Mouse (Mus musculus) heart, embryonic 14.5 days (tissue): ENCODE data around the gene Scube3. TPM values are rescaled to one million over a fixed set of nuclear protein-coding genes. Genes with fewer than 3 reads are reported as not detected.

Experiments
- ATAC-seq: fragments of 200-750 bp; cut with Nextera tagmentation; 2 replicates; pipeline ENCODE4 v1.8.0; 2017; ENCODE audit warnings: low read depth, moderate TSS enrichment; ENCODE audit not compliant: insufficient number of reproducible peaks, insufficient read depth, low FRiP score
- H3K27ac ChIP-seq, 2 experiments: fragments of 200-500 bp in 1 of 2; fragments of 300-500 bp in 1 of 2; sonication (generic) in 1 of 2; replicated peaks in 1 of 2; 2 replicates each; pipeline ENCODE4 v1.5.1; 2012 to 2014; ENCODE audit warnings: low read depth in 2 of 2, low read length in 2 of 2, control low read depth in 1 of 2, mild to moderate bottlenecking in 1 of 2, mixed read lengths in 1 of 2; ENCODE audit not compliant: control insufficient read depth in 1 of 2, insufficient read depth in 1 of 2
- H3K27me3 ChIP-seq: fragments of 300-500 bp; sonication (generic); 2 replicates; pipeline ENCODE4 v1.6.1; 2014; ENCODE audit warnings: mild to moderate bottlenecking, low read length, control low read depth; ENCODE audit not compliant: control insufficient read depth, insufficient read depth
- H3K36me3 ChIP-seq: fragments of 300-500 bp; sonication (generic); 2 replicates; pipeline ENCODE4 v1.6.1; 2014; ENCODE audit warnings: mild to moderate bottlenecking, control low read depth, low read length, mixed read lengths; ENCODE audit not compliant: control insufficient read depth, insufficient read depth
- H3K4me1 ChIP-seq, 2 experiments: fragments of 200-500 bp in 1 of 2; fragments of 300-500 bp in 1 of 2; sonication (generic) in 1 of 2; 2 replicates each; pipeline ENCODE4 v1.6.1; 2012 to 2014; ENCODE audit warnings: low read length in 2 of 2, control low read depth in 1 of 2, mixed read lengths in 1 of 2; ENCODE audit not compliant: control insufficient read depth in 2 of 2, insufficient read depth in 2 of 2
- H3K4me2 ChIP-seq: fragments of 300-500 bp; sonication (generic); 2 replicates; pipeline ENCODE4 v1.6.1; 2014; ENCODE audit warnings: mild to moderate bottlenecking, low read length
- H3K4me3 ChIP-seq, 2 experiments: fragments of 200-500 bp in 1 of 2; fragments of 300-500 bp in 1 of 2; sonication (generic) in 1 of 2; 2 replicates each; pipeline ENCODE4 v1.5.1; 2012 to 2014; ENCODE audit warnings: low read length in 2 of 2, mild to moderate bottlenecking in 2 of 2, control low read depth in 1 of 2, low read depth in 1 of 2, moderate library complexity in 1 of 2; ENCODE audit not compliant: control insufficient read depth in 1 of 2, insufficient read depth in 1 of 2
- H3K9ac ChIP-seq: fragments of 300-500 bp; sonication (generic); 2 replicates; pipeline ENCODE4 v1.6.1; 2014; ENCODE audit warnings: mild to moderate bottlenecking, low read length
- H3K9me3 ChIP-seq: fragments of 300-500 bp; sonication (generic); 2 replicates; pipeline ENCODE4 v1.6.1; 2016; ENCODE audit warnings: low read length, control low read depth; ENCODE audit not compliant: control insufficient read depth
- WGBS: fragments of 180-500 bp; shearing (Covaris S2); extraction: QIAGEN DNeasy Blood & Tissue Kit; methylation state at CpG from one replicate; pipeline ENCODE4 v1.1.7; 2014; 5-methylcytosine and 5-hydroxymethylcytosine counted together
- polyA plus RNA-seq: library from polyadenylated mRNA; unstranded; fragments of >200 nt; fragmentation: Nextera tagmentation; extraction: Ambion mirVana; gene quantifications from 2 replicates; pipeline ENCODE4 v1.2.1, GENCODE M21; 2014

Gene Scube3
- 0.53 and 1.4 TPM in 2 replicates for polyA plus RNA-seq

GRCm38 (mm10) chr17:28141771-28142699, at the start of gene Scube3:
Scube3 (plus strand) TSS chr17:28142141.
- peak within 1 kb of the TSS; percentile 70 for H3K9ac ChIP-seq
- H3K36me3 ChIP-seq = no peaks in the 10 kb centered on the region
- H3K27ac ChIP-seq = no peak within 1 kb of the TSS
- H3K4me1 ChIP-seq = peaks cover 8 to 21% of the 10 kb centered on the region in 2 experiments; a peak in 3 of 4 replicates
- no peaks in the 10 kb centered on the region for H3K9me3 ChIP-seq
- H3K4me3 ChIP-seq = peak within 1 kb of the TSS; percentile 44 to 58
- H3K4me2 ChIP-seq = peak within 1 kb of the TSS; percentile 97
- ATAC-seq = 0 out of 2 replicates have a peak, but pooled peaks have one; percentile 12
- H3K27me3 ChIP-seq = peaks cover 71% of the 10 kb centered on the region
- WGBS = under 1% methylated on average over 73 of the region's 97 CpGs

DNA sequence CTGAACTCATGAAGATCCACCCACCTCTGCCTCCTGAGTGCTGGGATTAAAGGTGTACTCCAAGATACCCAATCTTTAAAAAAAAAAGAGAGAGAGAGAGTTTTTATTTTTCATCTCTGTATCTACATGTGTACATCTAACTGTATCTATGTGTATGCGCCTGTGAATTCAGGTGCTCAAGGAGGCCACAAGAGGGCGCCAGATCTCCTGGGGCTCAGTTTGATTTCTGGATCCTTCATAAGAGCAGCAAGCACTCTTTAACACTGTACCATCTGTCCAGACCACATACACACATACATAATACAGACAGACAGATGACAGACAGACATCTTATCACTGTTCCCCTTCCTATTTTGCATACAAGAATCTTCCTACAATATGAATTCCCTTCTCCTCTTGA, 49.6 kb upstream of the Scube3 start:
- Histone ChIP-seq H3K4me3 (no peak overlapping the region), H3K27ac (no peak overlapping the region), H3K4me1 (peaks cover 7 to 8% of the 10 kb centered on the region in 2 experiments), H3K36me3 (no peaks in the 10 kb centered on the region), H3K9me3 (peaks cover 7% of the 10 kb centered on the region), H3K4me2 (no peak overlapping the region), H3K27me3 (no peaks in the 10 kb centered on the region), H3K9ac (no peak overlapping the region)
- no peak for ATAC-seq
- WGBS = 74% methylated on average over 2 of the region's 2 CpGs

GRCm38 (mm10) chr17:28093837-28094236, 48.1 kb upstream of the Scube3 start:
- ATAC-seq = no peak
- H3K9ac ChIP-seq = no peak overlapping the region
- H3K9me3 ChIP-seq = peaks cover 7% of the 10 kb centered on the region
- no peaks in the 10 kb centered on the region for H3K27me3 ChIP-seq
- H3K4me3 ChIP-seq = no peak overlapping the region
- 71% methylated on average over 3 of the region's 3 CpGs for WGBS
- no peaks in the 10 kb centered on the region for H3K36me3 ChIP-seq
- H3K27ac ChIP-seq = no peak overlapping the region
- no peak overlapping the region for H3K4me2 ChIP-seq
- H3K4me1 ChIP-seq = no peaks in the 10 kb centered on the region

GRCm38 (mm10) chr17:28096418-28096817, 45.5 kb upstream of the Scube3 start:
- Histone ChIP-seq H3K9me3 (peaks cover 12% of the 10 kb centered on the region), H3K27me3 (no peaks in the 10 kb centered on the region), H3K9ac (no peak overlapping the region), H3K4me3 (no peak overlapping the region), H3K4me2 (no peak overlapping the region), H3K36me3 (no peaks in the 10 kb centered on the region), H3K4me1 (no peaks in the 10 kb centered on the region), H3K27ac (no peak overlapping the region)
- WGBS = 70% methylated on average over 10 of the region's 10 CpGs
- ATAC-seq = no peak

GRCm38 (mm10) chr17:28097308-28097707, 44.6 kb upstream of the Scube3 start:
- H3K4me1 ChIP-seq = no peaks in the 10 kb centered on the region
- WGBS = 86% methylated on average over 13 of the region's 13 CpGs
- no peak overlapping the region for H3K4me2 ChIP-seq
- no peak for ATAC-seq
- H3K27me3 ChIP-seq = no peaks in the 10 kb centered on the region
- peaks cover 9% of the 10 kb centered on the region for H3K9me3 ChIP-seq
- H3K27ac ChIP-seq = no peak overlapping the region
- H3K4me3 ChIP-seq = no peak overlapping the region
- no peaks in the 10 kb centered on the region for H3K36me3 ChIP-seq
- no peak overlapping the region for H3K9ac ChIP-seq

DNA sequence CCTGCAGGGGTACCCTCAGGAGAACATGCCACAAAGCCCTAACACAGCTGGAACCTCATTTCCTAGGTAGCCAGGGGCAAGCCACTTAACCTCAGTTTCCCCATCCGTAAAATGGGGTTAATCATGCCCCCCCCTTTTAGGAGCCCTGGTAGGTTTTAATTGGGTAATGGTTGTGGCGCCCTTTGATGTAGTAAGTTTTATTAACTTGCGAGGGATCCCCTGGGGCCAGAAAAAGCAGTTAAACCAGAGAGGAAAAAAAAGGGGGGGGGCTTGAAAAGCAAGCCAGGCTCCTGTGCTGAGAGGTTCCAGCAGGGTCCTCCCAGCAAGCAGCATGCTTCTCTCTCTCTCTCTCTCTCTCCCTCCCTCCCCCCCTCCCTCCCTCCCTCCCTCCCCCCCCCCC, 42.9 kb upstream of the Scube3 start:
- WGBS = 65% methylated on average over 3 of the region's 3 CpGs
- no peak overlapping the region for H3K27ac ChIP-seq

GRCm38 (mm10) chr17:28100669-28101068, 41.3 kb upstream of the Scube3 start:
- WGBS = 82% methylated on average over 1 of the region's 1 CpGs
- Histone ChIP-seq H3K27ac (no peak overlapping the region), H3K27me3 (no peaks in the 10 kb centered on the region)

More for the DNA sequence above, 42.9 kb upstream of the Scube3 start:
- Histone ChIP-seq H3K4me1 (no peaks in the 10 kb centered on the region), H3K36me3 (no peaks in the 10 kb centered on the region), H3K9ac (no peak overlapping the region), H3K9me3 (0 out of 2 replicates have a peak, but pooled peaks cover 5% of the 10 kb centered on the region), H3K4me3 (no peak overlapping the region), H3K27me3 (no peaks in the 10 kb centered on the region), H3K4me2 (no peak overlapping the region)
- ATAC-seq = no peak

More at GRCm38 (mm10) chr17:28100669-28101068, 41.3 kb upstream of the Scube3 start:
- Histone ChIP-seq H3K4me1 (no peaks in the 10 kb centered on the region), H3K4me3 (no peak overlapping the region), H3K4me2 (no peak overlapping the region), H3K36me3 (no peaks in the 10 kb centered on the region), H3K9me3 (0 out of 2 replicates have a peak, but pooled peaks cover 5% of the 10 kb centered on the region), H3K9ac (no peak overlapping the region)
- ATAC-seq = no peak
